Mouse (Mus musculus) spleen, postnatal 10 days (tissue): Measurements from ENCODE around the gene Glrx5.
A peak's percentile ranks its signal among the peaks of the same experiment; 100 is the strongest.

Source experiments
- DNase-seq, 2 experiments: peaks; one replicate each; pipeline ENCODE4 v3.0.0; 2021 to 2022; ENCODE audit warnings: low spot score in 2 of 2

Glrx5 gene

DNA sequence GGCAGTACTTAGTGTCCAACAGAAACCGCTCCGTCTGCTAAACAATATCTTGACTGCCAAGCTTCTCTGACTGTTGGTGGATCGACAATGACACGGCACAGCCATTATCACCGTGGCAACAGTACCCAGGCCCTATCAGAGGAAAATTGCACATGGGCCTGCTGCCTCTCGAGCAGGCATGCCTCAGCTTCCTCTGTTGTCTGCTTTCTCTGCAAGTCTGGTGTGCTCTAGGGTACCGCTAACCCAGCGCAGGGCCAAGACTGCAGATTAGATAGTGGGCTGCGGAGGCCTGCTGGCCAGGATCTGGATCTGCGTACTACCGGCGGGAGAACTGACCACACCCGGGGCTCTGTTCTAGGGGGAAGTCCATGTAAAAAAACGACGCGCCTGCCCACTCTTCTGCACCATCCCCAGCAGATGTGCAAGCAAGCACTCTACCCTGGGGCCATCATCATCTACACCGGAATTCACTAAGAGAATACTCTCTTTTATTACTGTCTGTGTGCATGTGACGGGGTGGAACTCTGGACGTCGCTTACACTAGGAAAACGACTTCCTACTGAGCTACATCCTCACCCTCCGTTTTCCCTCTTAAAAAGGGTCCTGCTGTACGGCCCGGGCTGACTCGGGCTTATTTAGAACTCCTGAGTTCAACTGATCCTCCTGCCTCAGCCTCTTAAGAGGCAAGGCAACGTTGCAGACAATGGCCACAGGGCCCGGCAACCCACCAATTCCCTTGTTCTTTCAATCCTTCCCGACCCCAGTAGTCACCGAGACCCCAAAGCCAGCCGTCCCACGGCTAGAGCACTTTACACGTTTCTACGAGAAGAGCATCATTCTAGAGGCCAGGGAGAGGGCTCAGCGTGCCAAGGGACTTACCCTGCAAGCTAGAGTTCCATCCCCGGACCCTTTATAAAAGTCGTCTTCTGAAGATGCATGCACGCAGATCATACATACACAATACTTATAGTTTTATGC is 1.1 kb upstream of the Glrx5 start:
- peak; percentile 41 for DNase-seq

GRCm38 (mm10) chr12:105032832-105033775 is 616 bp downstream of the Glrx5 start:
- DNase-seq = peak in 1 of 2 experiments; percentile 68

GRCm38 (mm10) chr12:105034130-105034769 is 1.8 kb downstream of the Glrx5 start:
- peak; percentile 70 to 81 for DNase-seq

GRCm38 (mm10) chr12:105038211-105038610 is 5.7 kb downstream of the Glrx5 start:
- DNase-seq = peak in 1 of 2 experiments; percentile 49

GRCm38 (mm10) chr12:105038918-105039317 is 6.4 kb downstream of the Glrx5 start:
- peak; percentile 72 to 73 for DNase-seq

- DNase-seq = peak; percentile 48 to 54
These were observed 7.2 kb downstream of the Glrx5 start for GRCm38 (mm10) chr12:105039578-105040289.

- peak; percentile 47 to 66 for DNase-seq
These were observed 8.5 kb downstream of the Glrx5 start for GRCm38 (mm10) chr12:105040950-105041349.

DNA sequence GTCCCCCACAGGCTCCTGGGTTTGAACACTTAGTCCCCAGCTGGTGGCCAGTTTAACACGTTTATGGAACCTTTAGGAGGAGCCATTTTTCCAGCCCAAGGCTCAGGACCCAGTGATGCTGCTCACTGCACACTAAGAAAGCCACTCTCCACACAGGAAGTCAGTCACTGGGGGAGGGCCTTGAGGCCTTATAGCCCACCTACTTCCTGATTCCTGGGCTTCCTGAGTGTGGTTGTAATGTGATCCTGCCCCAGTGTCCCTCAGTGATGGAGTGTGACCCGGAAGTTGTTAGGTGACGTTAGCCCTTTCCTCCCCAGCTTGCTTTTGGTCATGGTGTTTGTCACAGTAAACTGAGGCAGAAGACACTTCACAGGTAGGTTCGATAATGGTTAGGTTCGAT is 10.6 kb downstream of the Glrx5 start:
- no peak for DNase-seq

- no peak for DNase-seq
These were observed 12.3 kb downstream of the Glrx5 start for GRCm38 (mm10) chr12:105044775-105045174.

DNA sequence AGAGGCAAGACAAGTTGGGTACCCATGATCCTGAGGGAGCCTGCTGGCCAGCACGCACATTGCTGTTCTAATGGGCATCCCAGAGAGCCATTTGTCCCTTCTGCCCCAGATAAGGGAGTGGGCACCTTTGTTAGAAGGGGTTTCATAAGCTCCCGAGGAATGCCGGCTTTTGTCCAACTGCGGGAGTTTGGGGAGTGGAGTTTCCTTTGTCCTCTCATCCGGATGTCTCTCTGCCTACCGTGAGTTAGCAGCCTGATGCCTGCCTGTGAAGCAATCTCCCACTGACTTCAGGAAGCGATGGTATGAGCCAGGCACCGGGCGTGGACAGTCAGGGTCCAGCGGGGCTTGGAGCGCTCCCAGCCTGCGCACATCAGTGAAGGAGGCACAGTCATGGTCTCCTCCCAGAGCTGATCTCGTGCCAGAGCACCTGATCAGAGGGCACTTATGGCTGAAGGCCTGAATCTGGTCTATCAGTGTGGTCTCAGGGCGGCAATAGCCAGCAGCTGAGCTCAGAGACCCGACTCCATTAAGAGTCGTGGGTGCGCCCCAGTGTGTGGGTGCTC is 15.9 kb downstream of the Glrx5 start:
- DNase-seq = no peak

- DNase-seq = no peak
These were observed 17.3 kb downstream of the Glrx5 start for GRCm38 (mm10) chr12:105049813-105050212.

- peak; percentile 47 to 77 for DNase-seq
These were observed 18.4 kb downstream of the Glrx5 start for GRCm38 (mm10) chr12:105050898-105051297.

DNA sequence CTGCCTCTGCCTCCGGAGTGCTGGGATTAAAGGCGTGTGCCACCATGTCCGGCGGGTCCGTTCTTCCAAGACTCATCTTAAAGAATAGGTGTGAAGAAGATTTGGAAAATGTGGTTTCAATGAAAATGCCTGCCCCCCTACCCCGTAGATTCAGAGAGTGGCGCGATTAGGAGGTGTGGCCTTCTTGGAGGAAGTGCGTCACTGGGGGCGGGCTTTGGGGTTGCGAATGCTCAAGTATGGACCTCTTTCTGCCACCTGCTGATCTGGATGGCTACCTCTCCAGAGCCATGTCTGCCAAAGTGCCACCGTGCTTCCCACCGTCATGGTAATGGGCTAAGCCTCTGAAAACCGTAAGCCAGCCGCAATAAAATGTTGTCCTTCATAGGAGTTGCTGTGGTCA is 21.6 kb downstream of the Glrx5 start:
- no peak for DNase-seq

GRCm38 (mm10) chr12:105055308-105055707 is 22.8 kb downstream of the Glrx5 start:
- no peak for DNase-seq

DNA sequence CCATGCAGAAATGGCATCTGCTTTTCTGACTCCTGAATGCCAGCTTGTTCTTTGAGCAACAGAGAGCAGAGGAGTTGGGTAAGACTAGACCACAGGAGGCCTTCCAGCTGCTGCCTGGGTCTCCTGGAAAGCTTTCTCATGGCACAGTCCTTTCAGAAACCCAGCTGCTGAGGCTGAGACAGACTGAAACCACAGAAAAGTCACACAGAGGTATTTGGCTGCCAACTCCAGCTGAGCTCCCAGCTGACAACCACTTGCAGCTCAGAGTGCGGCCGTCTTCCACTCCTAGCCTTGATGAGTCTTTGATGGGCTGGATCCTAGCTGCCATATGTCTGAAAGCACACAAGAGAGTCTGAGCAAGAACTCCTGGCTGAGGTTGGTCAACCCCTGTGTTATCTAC is 27.5 kb downstream of the Glrx5 start:
- no peak for DNase-seq

DNA sequence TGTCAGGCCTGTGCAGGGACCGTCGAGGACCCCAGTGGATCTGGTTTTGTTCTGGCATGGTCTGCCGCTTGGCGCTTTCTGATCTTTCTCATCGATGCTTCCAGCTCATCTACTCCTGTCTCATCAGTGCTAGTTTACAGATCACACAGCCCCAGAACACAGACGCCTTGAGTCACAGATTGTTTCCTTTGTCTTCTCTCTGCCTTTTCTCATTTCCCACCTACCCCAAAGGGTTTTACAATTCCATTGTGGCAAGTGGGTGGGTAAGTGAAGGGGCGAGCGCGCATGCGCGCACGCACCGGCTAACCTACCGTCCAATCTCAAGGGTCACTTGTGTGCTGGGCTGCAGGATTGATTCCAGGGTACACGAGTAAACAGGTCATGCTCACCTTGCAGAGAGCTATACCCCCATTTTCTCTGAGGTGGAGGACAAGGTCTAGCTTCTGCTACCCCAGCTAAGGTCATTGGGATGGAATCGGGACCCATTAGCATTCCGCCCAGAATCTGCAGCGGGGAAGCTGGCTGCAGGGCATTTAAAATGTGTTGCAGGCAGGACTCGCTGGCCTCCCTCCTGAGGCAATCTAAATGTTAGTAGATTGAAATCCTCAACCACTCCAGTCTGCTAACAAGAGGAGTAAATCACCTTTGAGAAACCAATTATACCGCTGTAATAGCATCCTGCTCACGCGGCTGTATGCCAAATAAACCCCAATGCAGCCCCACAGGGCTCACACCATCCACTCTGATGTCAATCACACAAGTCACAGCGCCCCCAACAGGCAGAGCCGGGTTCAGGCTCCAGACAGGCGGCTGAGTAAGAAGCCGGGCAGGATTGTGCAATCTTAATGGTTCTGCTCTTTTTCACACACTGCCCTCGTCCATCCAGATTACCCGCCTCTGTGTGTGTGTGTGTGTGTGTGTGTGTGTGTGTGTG is 31.0 kb downstream of the Glrx5 start:
- no peak for DNase-seq

GRCm38 (mm10) chr12:105064168-105064567 is 31.7 kb downstream of the Glrx5 start:
- no peak for DNase-seq

DNA sequence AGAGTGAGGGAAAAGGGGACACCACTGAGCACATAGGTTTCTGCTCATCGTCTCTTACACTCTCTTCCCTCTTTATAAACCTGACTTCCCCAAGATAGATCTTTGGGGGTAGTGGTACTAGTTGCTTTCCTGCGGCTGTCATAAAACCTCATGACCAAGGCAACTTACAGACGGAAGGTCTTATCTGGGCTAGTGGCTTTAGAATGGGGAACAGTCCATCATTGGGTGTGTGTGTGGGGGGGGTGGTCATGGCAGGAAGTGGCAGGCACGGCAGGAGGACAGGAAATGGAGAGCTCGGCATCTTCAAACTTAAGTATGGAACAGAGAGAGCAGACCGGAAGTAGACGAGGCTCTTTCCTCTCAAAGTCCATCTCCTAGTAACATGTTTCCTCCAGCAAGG is 32.6 kb downstream of the Glrx5 start:
- DNase-seq = no peak

DNA sequence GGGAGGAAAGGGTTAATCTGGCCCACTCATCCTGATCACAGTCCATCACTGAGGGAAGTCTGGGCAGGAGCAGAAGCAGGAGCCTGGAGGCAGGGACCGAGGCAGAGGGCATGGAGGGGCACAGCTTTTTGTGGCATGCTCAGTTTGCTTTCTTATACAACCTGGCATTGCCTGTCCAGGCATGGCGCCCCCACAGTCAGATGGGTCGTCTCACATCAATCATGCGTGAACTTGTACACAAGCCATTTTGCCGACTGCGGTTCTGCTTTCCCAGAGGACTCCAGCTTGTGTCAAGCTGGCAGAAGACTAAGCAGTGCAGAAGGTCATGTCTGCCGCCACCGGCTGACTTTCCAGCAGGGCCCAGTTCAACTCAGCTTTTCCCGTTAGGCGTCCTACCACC is 34.0 kb downstream of the Glrx5 start:
- DNase-seq = no peak

GRCm38 (mm10) chr12:105068911-105069310 is 36.4 kb downstream of the Glrx5 start:
- no peak for DNase-seq
